Mouse (Mus musculus) lung, embryonic 14.5 days (tissue): ENCODE measurements at regions not wholly inside any gene's neighbourhood (a gene's known extent, or its start where the extent isn't known, plus 50 kb on each side); places are given as distances from the start of the nearest gene placed in this dataset.
A peak's percentile ranks its signal among the peaks of the same experiment; 100 is the strongest.

Experiments
- ATAC-seq: fragments of 200-750 bp; cut with Nextera tagmentation; 2 replicates; pipeline ENCODE4 v1.8.0; 2017; ENCODE audit warnings: mild to moderate bottlenecking, moderate TSS enrichment, moderate library complexity; ENCODE audit not compliant: insufficient read depth
- DNase-seq: peaks from one replicate; pipeline ENCODE4 v3.0.0-alpha.2; 2015
- H3K27ac ChIP-seq: fragments of 300-500 bp; sonication (generic); 2 replicates; pipeline ENCODE4 v1.5.1; 2014; ENCODE audit warnings: low read depth, mild to moderate bottlenecking, moderate library complexity
- H3K27me3 ChIP-seq: fragments of 300-500 bp; sonication (generic); 2 replicates; pipeline ENCODE4 v1.6.1; 2014; ENCODE audit warnings: low read length, control low read depth; ENCODE audit not compliant: insufficient read depth
- H3K36me3 ChIP-seq: fragments of 300-500 bp; sonication (generic); 2 replicates; pipeline ENCODE4 v1.6.1; 2014; ENCODE audit warnings: control low read depth; ENCODE audit not compliant: insufficient read depth
- H3K4me1 ChIP-seq: fragments of 300-500 bp; sonication (generic); 2 replicates; pipeline ENCODE4 v1.6.1; 2014; ENCODE audit warnings: antibody characterized with exemption, control low read depth; ENCODE audit not compliant: insufficient read depth
- H3K4me2 ChIP-seq: fragments of 300-500 bp; sonication (generic); 2 replicates; pipeline ENCODE4 v1.6.1; 2014; ENCODE audit warnings: mild to moderate bottlenecking
- H3K4me3 ChIP-seq: fragments of 300-500 bp; sonication (generic); 2 replicates; pipeline ENCODE4 v1.5.1; 2014; ENCODE audit warnings: low read depth, low read length
- H3K9ac ChIP-seq: fragments of 300-500 bp; sonication (generic); 2 replicates; pipeline ENCODE4 v1.6.1; 2014
- H3K9me3 ChIP-seq: fragments of 300-500 bp; sonication (generic); 2 replicates; pipeline ENCODE4 v1.6.1; 2016; ENCODE audit warnings: low read depth, low read length, control low read depth
- CTCF ChIP-seq: IDR thresholded peaks from 2 replicates; pipeline ENCODE4 v1.5.1; 2016; ENCODE audit warnings: antibody characterized with exemption, low read depth
- WGBS: fragments of 180-500 bp; shearing (Covaris S2); extraction: QIAGEN DNeasy Blood & Tissue Kit; methylation state at CpG from one replicate; pipeline ENCODE4 v1.1.7; 2014; 5-methylcytosine and 5-hydroxymethylcytosine counted together

DNA sequence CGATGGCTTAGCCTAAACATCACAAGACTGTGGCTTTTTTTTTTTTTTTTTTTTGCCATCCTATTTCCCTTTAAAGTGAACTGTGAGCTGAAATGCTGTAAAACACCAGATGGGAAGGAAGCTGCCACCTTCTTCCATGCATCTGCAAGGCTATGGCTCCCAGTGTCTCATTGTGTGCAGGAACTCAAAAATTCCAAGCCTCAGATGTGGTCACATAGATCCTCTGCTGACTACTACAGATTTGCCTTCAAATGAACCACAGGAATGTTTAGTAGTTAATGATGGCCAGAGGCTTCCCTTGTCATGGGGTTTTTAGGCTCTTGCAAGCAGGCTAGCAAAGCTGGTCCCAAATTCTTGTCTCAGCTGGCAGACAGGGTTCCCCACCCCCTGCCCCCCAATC lies 114.9 kb upstream of the Robo2 start:
- 26% methylated on average over 1 of the region's 1 CpGs for WGBS
- H3K4me2 ChIP-seq = no peak overlapping the region
- peak overlapping the region; percentile 24; the same call in 1 of the 2 replicates for H3K27ac ChIP-seq
- DNase-seq (peak; percentile 44), ATAC-seq (no peak; the same call in 1 of the 2 replicates)
- no peaks in the 10 kb centered on the region for H3K9me3 ChIP-seq
- H3K4me3 ChIP-seq = no peak overlapping the region
- no peaks in the 10 kb centered on the region for H3K27me3 ChIP-seq
- H3K4me1 ChIP-seq = no peaks in the 10 kb centered on the region
- H3K9ac ChIP-seq = no peak overlapping the region
- H3K36me3 ChIP-seq = no peaks in the 10 kb centered on the region
- TF ChIP-seq CTCF = no peak

DNA sequence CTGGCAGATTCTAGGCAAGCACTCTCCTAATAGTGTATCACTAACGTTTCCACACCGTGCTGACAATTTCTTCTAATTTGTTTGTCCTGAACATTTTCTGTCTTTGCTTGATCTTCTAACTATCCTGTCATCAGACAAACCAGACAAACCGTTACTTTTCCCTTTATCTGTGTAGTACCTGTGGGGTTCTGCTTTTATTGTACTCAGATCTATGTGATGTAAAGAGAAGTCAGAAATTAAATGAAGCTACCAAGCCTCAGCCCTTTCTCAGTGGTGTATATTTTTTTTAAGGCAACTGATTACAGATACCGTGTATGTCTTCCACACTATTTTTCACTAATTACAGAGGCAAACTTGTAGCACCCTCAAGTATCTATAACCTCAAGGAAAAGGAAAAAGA lies 108.9 kb upstream of the Robo2 start:
- TF ChIP-seq CTCF = no peak
- ATAC-seq (no peak), DNase-seq (no peak)
- Histone ChIP-seq H3K27me3 (no peaks in the 10 kb centered on the region), H3K4me3 (no peak overlapping the region), H3K9ac (no peak overlapping the region), H3K4me2 (no peak overlapping the region), H3K4me1 (no peaks in the 10 kb centered on the region), H3K9me3 (no peaks in the 10 kb centered on the region), H3K27ac (no peak overlapping the region), H3K36me3 (no peaks in the 10 kb centered on the region)
- 69% methylated on average over 4 of the region's 4 CpGs for WGBS

DNA sequence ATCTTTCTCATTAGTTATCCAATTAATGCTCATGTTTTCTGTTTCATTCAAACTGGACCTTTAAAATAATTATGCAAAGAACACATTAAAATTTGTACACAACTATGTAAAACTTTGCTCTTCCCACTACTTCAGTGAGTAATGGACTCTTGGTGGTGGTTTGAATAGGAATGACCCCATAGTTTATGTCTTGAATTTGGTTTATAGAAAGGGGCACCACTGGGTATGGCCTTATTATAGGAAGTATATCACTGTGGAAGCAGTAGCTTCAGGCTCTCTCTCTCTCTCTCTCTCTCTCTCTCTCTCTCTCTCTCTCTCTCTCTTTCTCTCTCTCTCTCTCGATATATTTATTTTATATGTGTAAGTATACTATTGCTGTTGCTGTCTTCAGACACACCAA lies 106.3 kb upstream of the Robo2 start:
- H3K36me3 ChIP-seq = no peaks in the 10 kb centered on the region
- no peak overlapping the region for H3K9ac ChIP-seq
- H3K9me3 ChIP-seq = no peaks in the 10 kb centered on the region
- 77% methylated on average over 1 of the region's 1 CpGs for WGBS
- no peak overlapping the region for H3K4me3 ChIP-seq
- H3K4me2 ChIP-seq = no peak overlapping the region
- H3K27ac ChIP-seq = peak overlapping the region; percentile 18; the same call in 1 of the 2 replicates
- H3K4me1 ChIP-seq = no peaks in the 10 kb centered on the region
- no peak for TF ChIP-seq CTCF
- DNase-seq = no peak
- ATAC-seq = peak; percentile 52
- no peaks in the 10 kb centered on the region for H3K27me3 ChIP-seq

DNA sequence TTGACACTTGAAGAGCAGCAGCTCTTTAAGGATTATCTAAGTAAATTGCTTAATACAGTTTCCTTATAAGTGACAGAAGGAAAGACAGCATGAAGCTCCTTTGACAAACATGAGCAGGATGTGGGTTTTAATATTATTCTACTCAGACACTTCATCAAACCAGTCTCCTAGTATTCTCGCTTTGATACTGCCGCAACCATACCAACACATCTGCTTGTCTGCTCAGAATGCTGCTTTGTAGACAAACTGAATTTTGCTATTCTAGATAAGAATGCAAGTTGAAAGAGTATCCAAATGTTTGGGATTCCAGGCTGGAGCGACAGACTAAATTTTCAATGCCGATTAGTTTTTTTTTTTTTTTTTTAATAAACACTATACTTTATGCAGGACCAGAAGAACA lies 105.7 kb upstream of the Robo2 start:
- H3K36me3 ChIP-seq = no peaks in the 10 kb centered on the region
- no peak overlapping the region for H3K27ac ChIP-seq
- H3K4me1 ChIP-seq = no peaks in the 10 kb centered on the region
- no peak overlapping the region for H3K9ac ChIP-seq
- H3K9me3 ChIP-seq = no peaks in the 10 kb centered on the region
- no peak overlapping the region for H3K4me3 ChIP-seq
- H3K27me3 ChIP-seq = no peaks in the 10 kb centered on the region
- H3K4me2 ChIP-seq = no peak overlapping the region
- ATAC-seq (peak; percentile 87), DNase-seq (peak; percentile 81)
- WGBS = 36% methylated on average over 4 of the region's 4 CpGs
- no peak for TF ChIP-seq CTCF

DNA sequence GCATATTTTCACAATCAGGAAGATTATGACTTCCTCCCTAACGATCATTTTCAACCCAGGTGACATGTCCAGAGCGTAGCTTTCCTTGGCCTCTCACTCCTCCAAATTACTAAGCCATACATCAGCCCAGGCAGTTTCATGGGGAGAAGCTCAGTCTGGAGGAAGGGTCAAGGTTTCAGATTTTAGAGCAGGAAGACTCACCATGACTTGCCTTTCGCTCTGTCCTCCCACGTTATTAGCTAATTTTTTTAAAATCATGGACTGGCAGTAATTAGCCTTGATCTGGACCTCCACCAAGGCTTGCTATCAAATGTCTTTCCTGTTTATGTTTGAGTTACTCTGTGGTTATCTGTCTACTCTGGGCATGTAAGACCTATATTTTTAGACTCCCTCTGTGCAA lies 102.9 kb upstream of the Robo2 start:
- Histone ChIP-seq H3K9ac (no peak overlapping the region), H3K9me3 (no peaks in the 10 kb centered on the region), H3K36me3 (no peaks in the 10 kb centered on the region), H3K4me1 (no peaks in the 10 kb centered on the region), H3K27me3 (no peaks in the 10 kb centered on the region), H3K27ac (no peak overlapping the region), H3K4me2 (no peak overlapping the region), H3K4me3 (no peak overlapping the region)
- no peak for TF ChIP-seq CTCF
- 45% methylated on average over 4 of the region's 4 CpGs for WGBS
- no peak for ATAC-seq
- no peak for DNase-seq

DNA sequence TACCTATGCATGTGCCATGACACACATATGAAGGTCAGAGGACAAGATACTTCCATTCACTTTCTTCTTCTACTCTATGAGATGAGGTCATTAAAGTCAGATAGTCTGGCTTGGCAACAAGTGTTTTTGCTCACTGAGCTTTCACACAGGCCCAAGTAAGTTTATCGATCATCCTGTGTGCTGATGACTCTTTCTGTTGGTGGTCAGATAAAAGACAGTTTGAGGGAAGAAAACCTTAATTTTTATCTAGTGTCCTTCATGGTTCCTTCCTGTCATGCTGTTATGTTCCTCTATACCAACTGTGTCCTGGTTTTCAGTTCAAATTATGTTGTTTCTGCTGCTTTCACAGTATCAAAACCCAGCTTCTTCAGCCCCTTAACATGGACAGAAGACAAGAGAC lies 98.8 kb upstream of the Robo2 start:
- no peak overlapping the region for H3K4me2 ChIP-seq
- H3K9ac ChIP-seq = no peak overlapping the region
- no peak for TF ChIP-seq CTCF
- 71% methylated on average over 1 of the region's 1 CpGs for WGBS
- DNase-seq (no peak), ATAC-seq (no peak)
- no peaks in the 10 kb centered on the region for H3K27me3 ChIP-seq
- no peaks in the 10 kb centered on the region for H3K36me3 ChIP-seq
- H3K9me3 ChIP-seq = no peaks in the 10 kb centered on the region
- no peak overlapping the region for H3K27ac ChIP-seq
- no peaks in the 10 kb centered on the region for H3K4me1 ChIP-seq
- no peak overlapping the region for H3K4me3 ChIP-seq

DNA sequence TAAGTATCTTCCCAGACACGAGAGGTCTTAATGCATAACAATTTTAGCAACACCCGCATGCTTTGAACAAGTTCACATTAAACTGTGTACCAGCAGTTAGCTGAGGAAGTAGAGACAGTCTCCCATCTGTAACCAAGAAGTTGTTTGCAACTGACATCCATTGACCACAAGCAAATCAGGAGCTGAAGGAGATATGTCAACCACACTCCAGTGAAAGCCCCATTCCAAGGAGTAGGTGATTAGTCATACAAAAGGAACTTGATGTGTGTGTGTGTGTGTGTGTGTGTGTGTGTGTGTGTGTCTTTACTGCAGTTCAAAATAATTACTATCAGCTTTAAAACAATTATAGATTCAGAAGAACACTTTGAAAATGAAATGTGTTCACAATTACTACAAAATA lies 97.9 kb upstream of the Robo2 start:
- whole genome bisulfite sequencing = 86% methylated on average over 2 of the region's 2 CpGs
- Histone ChIP-seq H3K36me3 (no peaks in the 10 kb centered on the region), H3K9ac (no peak overlapping the region), H3K4me3 (no peak overlapping the region), H3K9me3 (no peaks in the 10 kb centered on the region), H3K4me2 (no peak overlapping the region), H3K27ac (no peak overlapping the region), H3K4me1 (no peaks in the 10 kb centered on the region), H3K27me3 (no peaks in the 10 kb centered on the region)
- ATAC-seq = no peak
- no peak for DNase-seq
- TF ChIP-seq CTCF = no peak

DNA sequence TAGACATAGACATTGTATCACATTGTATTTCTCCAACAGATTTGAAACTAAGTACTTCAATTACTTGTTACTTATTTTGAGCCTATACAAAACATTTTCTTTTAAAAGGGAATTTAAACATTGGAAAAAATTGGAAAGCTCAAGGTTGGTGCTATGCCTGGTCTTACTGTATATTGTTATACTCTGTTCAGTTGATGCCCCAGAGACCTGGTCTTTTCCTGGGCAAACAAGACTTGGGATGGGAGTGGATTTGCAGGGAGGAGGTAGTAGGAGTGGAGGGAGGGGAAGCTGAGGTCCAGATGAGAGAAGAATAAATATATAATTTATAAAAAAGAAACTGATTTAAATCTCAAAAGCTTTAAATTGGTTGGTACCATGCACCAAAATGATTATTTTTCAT lies 95.1 kb upstream of the Robo2 start:
- Histone ChIP-seq H3K27ac (no peak overlapping the region), H3K27me3 (no peaks in the 10 kb centered on the region), H3K36me3 (no peaks in the 10 kb centered on the region), H3K4me3 (no peak overlapping the region), H3K4me2 (no peak overlapping the region), H3K9ac (no peak overlapping the region), H3K9me3 (no peaks in the 10 kb centered on the region), H3K4me1 (no peaks in the 10 kb centered on the region)
- ATAC-seq (no peak), DNase-seq (no peak)
- TF ChIP-seq CTCF = no peak
